Mouse (Mus musculus) CH12.LX (cell line): ENCODE results near the gene Selplg.

Source experiments
- CHD2 ChIP-seq: IDR thresholded peaks from 2 replicates; pipeline ENCODE4 v1.6.1; 2011; ENCODE audit warnings: low read length, improper control_type of control experiment
- CTCF ChIP-seq, 2 experiments: IDR thresholded peaks in 1 of 2; conservative IDR thresholded peaks in 1 of 2; 2 replicates each; pipeline ENCODE4 v1.5.1; 2011 to 2012; ENCODE audit warnings: low read depth in 2 of 2, low read length in 2 of 2, improper control_type of control experiment in 1 of 2, inconsistent platforms in 1 of 2, mild to moderate bottlenecking in 1 of 2, moderate library complexity in 1 of 2
- EP300 ChIP-seq: IDR thresholded peaks from 2 replicates; pipeline ENCODE4 v1.6.1; 2011; ENCODE audit warnings: low read length, improper control_type of control experiment
- NELFE ChIP-seq: IDR thresholded peaks from 2 replicates; pipeline ENCODE4 v1.6.1; 2011; ENCODE audit warnings: low read depth, low read length, improper control_type of control experiment
- UBTF ChIP-seq: IDR thresholded peaks from 2 replicates; pipeline ENCODE4 v1.6.1; 2012; ENCODE audit warnings: low read depth, mild to moderate bottlenecking, inconsistent platforms, low read length, improper control_type of control experiment, moderate library complexity
- USF2 ChIP-seq: conservative IDR thresholded peaks from 2 replicates; pipeline ENCODE4 v1.6.1; 2011; ENCODE audit warnings: low read depth, low read length, improper control_type of control experiment
- ZNF384 ChIP-seq: IDR thresholded peaks from 2 replicates; pipeline ENCODE4 v1.6.1; 2012; ENCODE audit warnings: low read depth, low read length, improper control_type of control experiment, inconsistent platforms

GRCm38 (mm10) chr5:113782624-113783023, 49.8 kb downstream of the Selplg start:
- TF ChIP-seq CHD2 = no peak
- no peak for TF ChIP-seq ZNF384
- no peak for TF ChIP-seq USF2
- TF ChIP-seq UBTF = no peak
- no peak for TF ChIP-seq EP300
- no peak for TF ChIP-seq NELFE
- TF ChIP-seq CTCF (conservative IDR thresholded peaks at IDR 0.05 in 1 of 2, IDR thresholded peaks at IDR 0.05 in 1 of 2; ENCODE audit: low read depth in 2 of 2, low read length in 2 of 2) = no peak
